Mouse (Mus musculus): ENCODE results near the gene Csrp3. TPM values are rescaled to one million over a fixed set of nuclear protein-coding genes. Genes with fewer than 3 reads are reported as not detected.

Gene Csrp3
- not detected in 2 replicates for polyA plus RNA-seq (2015; fragmentation: Nextera tagmentation; extraction: Ambion mirVana)

DNA sequence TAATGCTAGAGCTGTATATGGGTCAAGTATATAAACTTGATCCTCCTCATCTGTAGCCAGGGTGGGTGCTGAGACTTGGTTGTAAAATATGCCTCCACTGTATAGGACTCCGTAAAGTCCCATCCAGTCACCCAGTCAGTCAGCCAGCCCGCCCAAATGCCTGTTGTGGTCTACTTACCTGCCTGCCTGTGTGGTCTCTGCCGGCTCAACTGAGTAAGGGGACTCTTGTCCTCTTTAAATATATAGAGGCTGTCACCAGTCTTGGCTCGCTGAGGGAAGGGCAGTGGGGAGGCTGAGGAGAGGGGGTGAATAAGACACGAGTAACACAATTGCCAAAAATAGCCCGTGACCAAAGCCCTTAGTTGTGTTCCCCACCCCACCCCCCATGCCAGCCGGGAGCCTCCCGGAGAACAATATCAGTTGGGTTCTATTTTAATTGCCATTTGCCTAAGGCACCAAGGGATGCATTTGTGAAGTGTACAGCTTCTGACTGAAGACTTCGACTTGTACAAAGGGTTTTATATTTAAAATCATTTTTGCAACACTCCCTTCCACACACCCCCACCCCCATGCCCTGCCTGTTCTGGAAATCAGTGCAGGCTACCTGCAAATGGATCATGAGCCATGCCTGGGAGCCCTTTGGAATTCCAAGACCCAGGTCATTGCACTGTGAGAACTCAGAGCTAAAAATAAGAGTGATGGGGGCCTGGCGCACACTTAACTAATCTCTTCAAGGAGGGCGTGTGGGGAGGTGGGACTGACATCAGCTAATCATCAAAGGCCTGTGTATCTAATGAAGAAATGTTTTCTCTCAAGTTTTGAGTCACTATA lies at the start of gene Csrp3:
Csrp3 (minus strand) TSS at position 214 of the 831 bp plus-strand sequence.

GRCm38 (mm10) chr7:48881486-48881885 lies 33.7 kb upstream of the Csrp3 start, which contains the start of gene E2f8:
Gene E2f8 (minus strand): TSS chr7:48881596.

DNA sequence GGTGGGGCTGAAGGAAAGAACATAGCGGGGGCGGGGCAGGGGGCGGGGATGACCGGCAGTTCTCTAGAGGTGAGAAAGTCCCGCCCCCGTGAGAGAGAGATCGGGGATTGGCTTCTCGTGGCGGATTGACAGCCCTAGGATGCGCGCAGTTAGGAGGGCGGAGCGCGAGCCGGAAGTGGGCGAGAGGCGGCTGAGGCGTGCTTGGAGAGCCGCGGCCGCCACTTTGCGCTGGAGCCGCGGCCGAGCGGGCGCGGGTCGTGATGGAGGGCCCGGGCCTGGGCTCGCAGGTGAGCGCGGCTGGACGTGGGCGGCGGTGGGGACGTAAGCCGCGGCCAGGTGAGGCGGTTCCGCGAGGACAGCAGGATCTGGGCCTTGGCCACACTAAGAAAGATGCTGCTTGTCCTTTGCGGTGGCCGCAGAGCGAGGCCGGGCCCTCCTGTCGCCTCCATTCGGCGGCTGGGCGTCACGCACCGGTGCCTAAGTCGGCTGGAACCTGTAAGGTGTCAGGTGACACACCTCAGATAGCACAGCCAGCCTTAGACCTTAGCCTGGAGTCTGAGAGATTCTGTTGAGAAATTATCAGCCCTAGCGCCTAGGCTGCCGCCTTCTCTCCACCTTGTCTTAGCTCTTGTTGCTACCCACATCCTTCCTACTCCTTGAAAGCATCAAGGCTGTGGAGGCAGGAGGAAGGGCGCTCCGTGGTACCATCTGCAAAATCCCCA lies 58.8 kb downstream of the Csrp3 start, which contains the start of gene Zdhhc13:
Zdhhc13 (plus strand) TSS at position 153 of the 722 bp plus-strand sequence.

Other genes with a start within 250 kb of the Csrp3 start
- not detected in 2 replicates for gene Mrgprb3, start 204.2 kb downstream of the Csrp3 start, polyA plus RNA-seq (2015; fragmentation: Nextera tagmentation; extraction: Ambion mirVana)
- gene Zdhhc13, start 59.0 kb downstream of the Csrp3 start, polyA plus RNA-seq (2015; fragmentation: Nextera tagmentation; extraction: Ambion mirVana), result 24.4 and 28.7 TPM in 2 replicates
- 3.6 and 5.8 TPM in 2 replicates for gene E2f8, start 33.6 kb upstream of the Csrp3 start, polyA plus RNA-seq (2015; fragmentation: Nextera tagmentation; extraction: Ambion mirVana)
- 14.5 and 16.9 TPM in 2 replicates for gene Nav2, start 60.7 kb upstream of the Csrp3 start, polyA plus RNA-seq (2015; fragmentation: Nextera tagmentation; extraction: Ambion mirVana)